Comparison of ENCODE assay signal across 13 mouse cellular contexts in the genomic region with DNA sequence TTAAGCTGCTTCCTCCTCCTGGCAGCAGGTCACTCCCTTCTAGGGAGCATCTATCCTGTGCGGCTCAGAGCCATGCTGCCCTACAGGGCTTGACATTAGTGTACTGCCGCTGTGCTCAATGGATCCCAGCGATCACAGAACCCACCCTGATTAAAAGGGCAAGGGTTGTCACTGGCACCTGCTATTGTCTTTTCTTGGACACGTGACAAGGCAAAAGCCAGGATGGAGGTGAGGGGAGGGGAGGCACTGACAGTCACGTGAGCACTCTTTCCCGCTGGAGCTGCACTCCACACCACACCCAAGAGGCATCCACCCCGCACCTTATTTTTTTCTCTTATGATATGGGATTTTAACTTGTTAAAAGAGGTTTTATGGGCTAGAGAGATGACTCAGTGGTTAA.
"Had no signal": no experiment of that assay in that cellular context is flagged by ENCODE, and none has a peak within 500 bp of the region (broad histone marks: within the 10 kb centered on the region; RNA-seq: fewer than 3 reads in every experiment).

No protein-coding gene starts in this region.

- H3K9me3 ChIP-seq: limb, embryonic 12.5 days; liver, embryonic 13.5 days; lung, embryonic 15.5 days; midbrain, embryonic 12.5 days; neural tube, embryonic 13.5 days had no signal

- H3K4me3 ChIP-seq: layer of hippocampus, adult 2 months; limb, embryonic 12.5 days; liver, embryonic 13.5 days; lung, embryonic 15.5 days; midbrain, embryonic 12.5 days; neural tube, embryonic 13.5 days had no signal

- DNase-seq: kidney, postnatal 36 days; liver; liver, embryonic 13.5 days; liver, postnatal 0 days; right cerebral cortex, adult 18-20 months; right cerebral cortex, postnatal 25 days; thymus, postnatal 4 days had no signal

- H3K36me3 ChIP-seq: midbrain, embryonic 12.5 days had no signal

- H3K27ac ChIP-seq: kidney, postnatal 0 days; layer of hippocampus, adult 2 months; limb, embryonic 12.5 days; liver, embryonic 13.5 days; lung, embryonic 15.5 days; midbrain, embryonic 12.5 days; neural tube, embryonic 13.5 days had no signal

- H3K27me3 ChIP-seq: limb, embryonic 12.5 days; liver, embryonic 13.5 days; lung, embryonic 15.5 days; neural tube, embryonic 13.5 days had no signal
